Mouse (Mus musculus) v-Abl transformed pro-B cells (cell line): ENCODE data around the gene Tmem192.

Experiments used
- in situ Hi-C, 2 experiments: fragments of 400-800 bp; cut with MboI; formaldehyde crosslinking; loops; one replicate each; pipeline ENCODE4 v1.15.1; 2025; ENCODE audit not compliant: unreplicated experiment in 2 of 2

The Tmem192 gene

GRCm38 (mm10) chr8:64946820-64947697 is at the start of gene Tmem192:
Tmem192 (plus strand) TSS chr8:64947185.
- in situ Hi-C loops = loop anchor here (5.0 to 10.0 kb wide), 5 partner anchors 215 to 1915 kb away; partner anchors contain the start of genes Msmo1 (in 1 of the 2) and Naf1 (in 1 of the 2)

GRCm38 (mm10) chr8:64898710-64899109 is 48.3 kb upstream of the Tmem192 start:
- in situ Hi-C loops = no loop called here

DNA sequence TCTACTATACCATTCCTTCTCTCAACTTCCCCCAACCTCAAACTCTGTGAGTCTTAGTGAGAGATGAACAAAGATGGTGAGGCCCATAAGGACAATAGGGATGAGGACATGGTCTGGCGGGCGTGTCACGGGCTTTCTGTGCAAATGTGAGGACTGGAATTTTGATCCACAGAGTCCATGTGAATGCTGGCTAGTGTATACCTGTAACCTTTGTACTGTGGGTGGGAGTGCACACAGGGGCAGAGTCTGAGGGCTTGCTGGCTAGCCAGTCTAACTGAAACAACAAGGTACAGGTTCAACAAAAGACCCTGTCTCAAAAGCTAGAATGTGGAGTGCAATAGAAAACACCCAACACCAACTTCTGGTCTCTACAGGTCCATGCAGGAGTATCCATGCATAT is 46.3 kb upstream of the Tmem192 start:
- in situ Hi-C loops = no loop called here

GRCm38 (mm10) chr8:64901527-64902156 is 45.3 kb upstream of the Tmem192 start:
- in situ Hi-C loops = no loop called here

GRCm38 (mm10) chr8:64902191-64902590 is 44.8 kb upstream of the Tmem192 start:
- in situ Hi-C loops = no loop called here

DNA sequence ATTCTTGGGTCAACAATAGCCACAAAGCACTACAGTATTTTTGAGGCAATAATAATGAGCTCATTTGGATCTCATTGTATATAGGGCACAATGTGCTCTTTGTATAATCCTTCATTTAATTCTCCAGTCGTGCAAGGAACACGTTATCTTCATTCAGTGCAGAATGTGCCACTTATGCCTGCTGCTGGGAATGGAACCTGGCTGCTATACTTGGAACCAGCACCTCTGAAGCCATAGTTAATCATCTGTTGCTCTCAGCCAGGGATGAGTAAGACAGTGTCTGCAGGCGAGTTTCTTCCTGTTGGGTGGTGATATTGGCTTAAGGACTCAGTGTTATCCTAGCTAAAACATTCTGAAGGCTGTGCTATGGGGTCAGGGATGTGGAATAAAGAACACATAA is 43.2 kb upstream of the Tmem192 start:
- in situ Hi-C loops = no loop called here

DNA sequence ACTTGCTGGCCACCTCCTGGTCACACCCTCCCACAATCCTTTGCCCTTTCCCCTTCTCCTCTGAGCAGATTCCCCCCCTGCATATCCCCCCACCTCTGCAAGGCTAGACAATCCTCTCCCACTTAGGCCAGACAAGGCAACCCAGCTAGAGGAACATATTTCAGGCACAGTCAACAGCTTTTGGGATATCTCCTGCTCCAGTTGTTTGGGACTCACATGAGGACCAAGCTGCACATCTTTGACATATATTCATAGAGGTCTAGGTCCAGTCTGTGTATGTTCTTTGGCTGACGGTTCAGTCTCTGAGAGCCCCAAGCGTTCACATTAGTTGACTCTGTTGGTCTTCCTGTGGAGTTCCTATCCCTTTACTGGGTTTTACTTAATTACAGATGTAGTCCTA is 37.0 kb upstream of the Tmem192 start:
- in situ Hi-C loops = no loop called here

- in situ Hi-C loops = no loop called here
Measured at GRCm38 (mm10) chr8:64916793-64917192, 30.2 kb upstream of the Tmem192 start.

DNA sequence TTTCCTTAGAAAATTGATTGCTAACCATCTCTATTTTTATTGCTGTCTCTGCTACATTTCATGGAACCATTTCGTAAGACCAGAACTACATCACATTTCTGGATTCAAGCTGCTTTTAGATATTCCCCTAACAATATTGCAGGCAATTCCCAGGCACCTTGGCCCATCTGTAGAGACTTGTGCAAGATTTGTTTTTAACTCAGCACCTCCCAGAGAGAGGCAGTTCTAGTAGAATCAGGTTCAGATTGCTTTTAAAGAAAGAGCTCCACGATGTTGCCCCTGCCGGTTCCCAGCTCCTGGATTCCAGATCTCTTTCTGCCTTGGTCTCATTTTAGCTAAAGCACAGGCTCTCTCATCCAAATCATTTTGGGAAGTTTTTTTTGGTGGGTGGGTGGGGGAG is 23.7 kb upstream of the Tmem192 start:
- in situ Hi-C loops = no loop called here

DNA sequence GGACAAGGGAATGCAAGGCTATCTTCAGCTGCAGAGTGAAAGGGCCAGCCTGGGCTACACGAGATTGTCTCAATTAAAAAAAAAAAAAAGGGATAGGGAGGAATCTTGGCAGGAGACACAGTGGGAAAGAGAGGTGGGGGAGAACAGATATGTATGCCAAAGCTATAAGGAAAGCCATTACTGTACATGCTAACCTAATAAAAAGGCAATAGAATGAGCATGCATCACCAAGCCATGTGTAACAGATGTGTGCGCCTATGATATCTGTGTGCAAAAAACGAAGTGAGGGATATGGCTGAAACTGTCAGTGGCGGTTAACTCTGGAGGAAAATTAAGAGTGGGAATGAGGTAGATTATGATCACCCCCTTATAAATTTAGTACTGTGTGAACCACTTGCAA is 21.2 kb upstream of the Tmem192 start:
- in situ Hi-C loops = no loop called here

GRCm38 (mm10) chr8:64926355-64926754 is 20.6 kb upstream of the Tmem192 start:
- in situ Hi-C loops = no loop called here

DNA sequence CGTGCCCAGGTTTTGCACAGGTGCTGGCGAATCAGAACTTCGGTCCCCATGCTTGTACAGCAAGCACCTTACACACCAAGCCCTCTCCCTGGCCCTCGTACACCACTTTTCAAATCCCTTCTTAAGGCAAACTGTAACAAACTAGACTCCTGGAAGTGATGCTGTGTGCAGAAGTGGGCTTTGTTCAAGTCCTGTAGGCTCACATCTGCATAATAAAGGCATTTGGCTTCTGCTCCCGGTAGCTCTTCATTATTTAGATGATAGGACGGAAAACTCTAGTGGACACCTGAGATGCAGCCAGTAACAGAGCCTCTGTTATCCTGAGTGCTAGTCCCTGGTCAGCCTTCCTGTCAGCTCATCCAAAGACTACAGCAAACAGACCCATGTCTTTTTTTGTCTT is 18.0 kb upstream of the Tmem192 start:
- in situ Hi-C loops = no loop called here

GRCm38 (mm10) chr8:64934997-64935396 is 12.0 kb upstream of the Tmem192 start:
- in situ Hi-C loops = no loop called here

DNA sequence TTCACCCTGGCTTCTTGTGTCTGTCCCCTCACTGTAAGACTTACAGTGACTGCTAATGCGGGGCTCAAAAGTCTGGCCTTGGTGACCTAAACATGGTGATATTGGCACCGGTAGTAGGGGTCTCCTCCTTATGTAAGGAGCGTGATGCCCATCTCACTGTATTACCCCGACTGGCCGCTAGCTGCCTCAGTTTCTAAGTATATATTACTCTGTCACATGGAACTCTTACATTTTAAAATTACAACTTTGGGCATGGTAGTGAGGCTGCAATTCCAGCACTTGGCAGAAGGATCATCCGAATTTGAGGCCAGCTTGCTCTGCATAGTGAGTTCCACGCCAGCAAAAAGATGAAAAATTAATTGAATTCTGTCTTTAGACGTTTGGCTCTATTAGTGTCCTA is 6.0 kb upstream of the Tmem192 start:
- in situ Hi-C loops = loop anchor here (5.0 to 10.0 kb wide), 5 partner anchors 89 to 916 kb away; partner anchors contain the start of genes Klhl2 (in 2 of the 2) and Msmo1 (in 1 of the 2)

DNA sequence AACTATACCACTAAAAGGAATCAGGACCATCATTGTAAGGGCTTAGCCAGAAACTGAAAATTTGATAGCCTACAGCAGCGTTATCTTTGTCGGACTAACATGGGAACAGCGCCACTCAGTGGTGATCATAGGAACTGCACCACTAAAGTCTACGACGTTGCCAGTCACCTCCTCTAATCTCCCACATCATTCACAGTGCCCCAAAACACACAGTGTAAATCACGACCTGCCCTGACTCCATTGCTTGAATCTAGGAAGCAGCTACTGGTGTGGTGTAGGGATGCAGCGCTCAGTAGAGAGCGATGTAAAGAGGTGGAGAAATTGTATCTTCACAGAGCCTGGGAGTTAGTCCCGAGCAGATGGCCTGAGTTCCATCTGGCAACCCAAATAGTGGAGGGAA is 5.5 kb upstream of the Tmem192 start:
- in situ Hi-C loops = loop anchor here (5.0 to 10.0 kb wide), 5 partner anchors 89 to 917 kb away; partner anchors contain the start of genes Klhl2 (in 2 of the 2) and Msmo1 (in 1 of the 2)

- in situ Hi-C loops = loop anchor here (5.0 to 10.0 kb wide), 5 partner anchors 91 to 918 kb away; partner anchors contain the start of genes Klhl2 (in 2 of the 2) and Msmo1 (in 1 of the 2)
Measured at GRCm38 (mm10) chr8:64942946-64943345, 4.0 kb upstream of the Tmem192 start.

DNA sequence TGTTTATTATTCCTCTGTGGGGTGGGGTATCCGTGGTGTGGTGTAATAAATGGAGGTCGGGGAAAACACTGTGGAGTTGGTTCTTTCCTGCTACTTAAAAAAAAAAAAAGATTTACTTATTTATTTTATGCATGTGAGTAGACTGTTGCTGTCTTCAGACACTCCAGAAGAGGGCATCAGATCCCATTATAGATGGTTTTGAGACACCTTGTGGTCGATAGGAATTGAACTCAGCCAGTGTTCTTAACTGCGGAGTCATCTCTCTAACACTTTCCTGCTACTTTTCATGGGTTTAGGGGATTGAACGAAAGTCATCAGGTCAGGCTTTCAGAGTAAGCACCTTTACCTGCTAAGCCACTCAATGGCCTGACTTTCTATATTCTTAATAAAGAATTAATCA is 2.2 kb upstream of the Tmem192 start:
- in situ Hi-C loops = loop anchor here (5.0 to 10.0 kb wide), 8 partner anchors 93 to 1917 kb away; partner anchors contain the start of genes Klhl2 (in 2 of the 2), Msmo1 (in 2 of the 2) and Naf1 (in 1 of the 2)

- in situ Hi-C loops = loop anchor here (5.0 to 10.0 kb wide), 5 partner anchors 213 to 1917 kb away; partner anchors contain the start of genes Msmo1 (in 1 of the 2) and Naf1 (in 1 of the 2)
Measured at GRCm38 (mm10) chr8:64945606-64946005, 1.4 kb upstream of the Tmem192 start.

GRCm38 (mm10) chr8:64946441-64946819 is 555 bp upstream of the Tmem192 start:
- in situ Hi-C loops = loop anchor here (5.0 to 10.0 kb wide), 5 partner anchors 214 to 1916 kb away; partner anchors contain the start of genes Msmo1 (in 1 of the 2) and Naf1 (in 1 of the 2)

- in situ Hi-C loops = loop anchor here (5.0 to 10.0 kb wide), 5 partner anchors 215 to 1915 kb away; partner anchors contain the start of genes Msmo1 (in 1 of the 2) and Naf1 (in 1 of the 2)
Measured at GRCm38 (mm10) chr8:64947698-64948034, 681 bp downstream of the Tmem192 start.

DNA sequence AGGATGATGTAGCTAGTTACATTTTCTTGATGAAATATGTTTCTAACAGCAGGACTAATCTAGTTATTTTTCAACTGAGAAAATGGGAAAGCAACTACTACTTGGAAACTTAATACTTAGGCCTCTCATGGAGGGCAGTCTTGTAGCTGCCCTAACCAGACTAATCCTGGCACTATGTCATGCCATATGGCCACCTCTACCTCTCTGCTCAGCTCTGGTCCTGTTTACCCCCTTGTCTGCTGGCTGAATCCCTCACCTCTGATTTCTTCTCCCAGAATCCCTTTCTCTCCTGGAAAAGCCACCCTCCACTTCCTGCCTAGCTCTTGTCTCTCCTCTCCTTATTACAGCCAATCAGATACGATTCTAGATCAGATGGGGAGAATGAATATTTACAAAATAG is 1.4 kb downstream of the Tmem192 start:
- in situ Hi-C loops = loop anchor here (5.0 to 10.0 kb wide), 5 partner anchors 216 to 1914 kb away; partner anchors contain the start of genes Msmo1 (in 1 of the 2) and Naf1 (in 1 of the 2)
